Comparison of ENCODE assay signal across 22 mouse cellular contexts in genomic region chrX:48203763-48204162, GRCm38 (mm10). TPM values are rescaled to one million over a fixed set of nuclear protein-coding genes. Genes with fewer than 3 reads are reported as not detected.
DNase-seq lines count a peak whose midpoint lies in the region; ATAC-seq and TF ChIP-seq lines count a peak whose summit lies in the region.
"Had no signal": no experiment of that assay in that cellular context is flagged by ENCODE, and none has a peak within 500 bp of the region (broad histone marks: within the 10 kb centered on the region; RNA-seq: fewer than 3 reads in every experiment).

No protein-coding gene starts in this region.

- peak overlapping the region; percentile 38 for H3K4me2 ChIP-seq in intestine, postnatal 0 days (replicated peaks; ENCODE audit: low read depth)
- H3K4me2 ChIP-seq: forebrain, embryonic 13.5 days; hindbrain, embryonic 15.5 days; liver, embryonic 13.5 days; midbrain, embryonic 11.5 days; neural tube, embryonic 15.5 days had no signal

- no peak for TF ChIP-seq POLR2A in kidney, adult 2 months (IDR thresholded peaks at IDR 0.05; ENCODE audit: low read depth, low read length)

- H3K4me1 ChIP-seq in kidney, adult 2 months (ENCODE audit: control insufficient read depth, insufficient read depth, low read length): peaks cover 3% of the 10 kb centered on the region; the same call in 1 of the 2 replicates
- no peaks in the 10 kb centered on the region for H3K4me1 ChIP-seq in intestine, postnatal 0 days (replicated peaks; ENCODE audit: control insufficient read depth, insufficient read depth, low read length)
- H3K4me1 ChIP-seq: heart, embryonic 10.5 days had no signal

- no peaks in the 10 kb centered on the region; the same call in 1 of the 2 replicates for H3K36me3 ChIP-seq in kidney, adult 2 months (ENCODE audit: control insufficient read depth, insufficient read depth, low read length)
- H3K36me3 ChIP-seq in intestine, postnatal 0 days (ENCODE audit: control insufficient read depth, insufficient read depth): peaks cover 4% of the 10 kb centered on the region; the same call in 1 of the 2 replicates
- H3K36me3 ChIP-seq: heart, embryonic 10.5 days; hindbrain, embryonic 15.5 days; liver, embryonic 13.5 days; neural tube, embryonic 15.5 days had no signal

- no peak overlapping the region for H3K9ac ChIP-seq in intestine, postnatal 0 days (ENCODE audit: low read depth, low read length)
- H3K9ac ChIP-seq: forebrain, embryonic 13.5 days; hindbrain, embryonic 15.5 days; liver, embryonic 13.5 days; neural tube, embryonic 15.5 days had no signal

- no peak for DNase-seq in kidney, adult 2 months
- DNase-seq in kidney, adult 18-20 months: no peak
- peak; percentile 74 for DNase-seq in brain, adult 2 months (ENCODE audit: low read depth, low spot score)
- DNase-seq in cerebellum, adult 9-10 months: peak; percentile 64
- no peak for DNase-seq in spleen, postnatal 4 days (ENCODE audit: low spot score in 2 of 2)
- no peak for DNase-seq in gastrocnemius, adult 18-20 months (ENCODE audit: low spot score)
- DNase-seq: embryo, embryonic 11 days; kidney, postnatal 10 days; liver, embryonic 13.5 days; right cerebral cortex, adult 18-20 months; right cerebral cortex, postnatal 4 days; thymus, adult 18-20 months; thymus, postnatal 36 days had no signal

- no peak for ATAC-seq in intestine, postnatal 0 days
- no peak for ATAC-seq in granulocyte monocyte progenitor cell, adult 5-6 weeks (replicated peaks; ENCODE audit: poor library complexity, severe bottlenecking)
- ATAC-seq: forebrain, embryonic 13.5 days had no signal

- no peak for TF ChIP-seq CTCF in kidney, adult 2 months (conservative IDR thresholded peaks at IDR 0.05; ENCODE audit: insufficient read depth, insufficient read length, low read depth, low read length)
- TF ChIP-seq CTCF in intestine, postnatal 0 days (IDR thresholded peaks at IDR 0.05; ENCODE audit: low read depth): no peak

- 0 out of 2 replicates have a peak overlapping the region, but pooled peaks have one; percentile 6 for H3K27ac ChIP-seq in kidney, adult 2 months (ENCODE audit: insufficient read depth, low read depth, low read length)
- H3K27ac ChIP-seq in intestine, postnatal 0 days (ENCODE audit: low read depth, low read length): no peak overlapping the region
- H3K27ac ChIP-seq: forebrain, embryonic 13.5 days; heart, embryonic 10.5 days; hindbrain, embryonic 15.5 days; left cerebral cortex, adult 2 months; limb, embryonic 10.5 days; liver, embryonic 13.5 days; neural tube, embryonic 15.5 days had no signal

- no peaks in the 10 kb centered on the region for H3K9me3 ChIP-seq in intestine, postnatal 0 days (ENCODE audit: control insufficient read depth)
- H3K9me3 ChIP-seq: forebrain, embryonic 13.5 days; heart, embryonic 10.5 days; hindbrain, embryonic 15.5 days; limb, embryonic 10.5 days; liver, embryonic 13.5 days; neural tube, embryonic 15.5 days had no signal

- H3K4me3 ChIP-seq in kidney, adult 2 months (ENCODE audit: insufficient read depth, low read depth, low read length): no peak overlapping the region
- H3K4me3 ChIP-seq in intestine, postnatal 0 days (ENCODE audit: low read depth, low read length): no peak overlapping the region
- H3K4me3 ChIP-seq: forebrain, embryonic 13.5 days; heart, embryonic 10.5 days; hindbrain, embryonic 15.5 days; left cerebral cortex, adult 2 months; limb, embryonic 10.5 days; liver, embryonic 13.5 days; neural tube, embryonic 15.5 days had no signal

- H3K27me3 ChIP-seq in kidney, adult 2 months (replicated peaks; ENCODE audit: control insufficient read depth, insufficient read depth, low read length): no peaks in the 10 kb centered on the region
- H3K27me3 ChIP-seq in intestine, postnatal 0 days (replicated peaks; ENCODE audit: control insufficient read depth, insufficient read depth, low read length): no peaks in the 10 kb centered on the region
- H3K27me3 ChIP-seq: forebrain, embryonic 13.5 days; hindbrain, embryonic 15.5 days; liver, embryonic 13.5 days; neural tube, embryonic 15.5 days had no signal

- WGBS in kidney, adult 2 months: 74% methylated on average over 7 of the region's 7 CpGs
- WGBS in intestine, postnatal 0 days: 73% methylated on average over 7 of the region's 7 CpGs

RNA-seq across cellular contexts. Expression of gene Zdhhc9, which starts 4.9 kb away (rescaled TPM):
- 75.7 and 77.0 TPM in 2 replicates for polyA plus RNA-seq in kidney, adult 2 months (2012; rRNA removed)
- polyA plus RNA-seq in intestine, postnatal 0 days (2015; fragmentation: Nextera tagmentation; extraction: Ambion mirVana): 11.7 and 14.9 TPM in 2 replicates
- total RNA-seq in gastrocnemius, adult 18-20 months (2021): 1 to 10 TPM; 7.9 to 8.8 TPM
- total RNA-seq in granulocyte monocyte progenitor cell, adult 5-6 weeks (2014; fragmentation: Nextera tagmentation): 22.9 and 26.2 TPM in 2 replicates
- 5.6 and 8.3 TPM in 2 replicates for total RNA-seq in granulocyte monocyte progenitor cell, adult 5-6 weeks (2017)

RNA-seq across cellular contexts. Expression of gene Utp14a, which starts 52.9 kb away (rescaled TPM):
- 1.6 and 2.4 TPM in 2 replicates for polyA plus RNA-seq in kidney, adult 2 months (2012; rRNA removed)
- polyA plus RNA-seq in intestine, postnatal 0 days (2015; fragmentation: Nextera tagmentation; extraction: Ambion mirVana): 8.4 and 9.5 TPM in 2 replicates
- 10 to 100 TPM; 12.6 to 13.6 TPM for total RNA-seq in gastrocnemius, adult 18-20 months (2021)
- total RNA-seq in granulocyte monocyte progenitor cell, adult 5-6 weeks (2014; fragmentation: Nextera tagmentation): 39.7 and 45.3 TPM in 2 replicates
- total RNA-seq in granulocyte monocyte progenitor cell, adult 5-6 weeks (2017): 91.9 and 95.0 TPM in 2 replicates

RNA-seq across cellular contexts. Expression of gene Sash3, which starts 57.5 kb away (rescaled TPM):
- polyA plus RNA-seq in kidney, adult 2 months (2012; rRNA removed): 1.5 and 6.8 TPM in 2 replicates
- 1.5 and 2.1 TPM in 2 replicates for polyA plus RNA-seq in intestine, postnatal 0 days (2015; fragmentation: Nextera tagmentation; extraction: Ambion mirVana)
- total RNA-seq in gastrocnemius, adult 18-20 months (2021): under 1 TPM; 0.11 to 0.31 TPM
- total RNA-seq in granulocyte monocyte progenitor cell, adult 5-6 weeks (2014; fragmentation: Nextera tagmentation): 58.7 and 63.8 TPM in 2 replicates
- total RNA-seq in granulocyte monocyte progenitor cell, adult 5-6 weeks (2017): 74.4 and 84.7 TPM in 2 replicates

Comparison
In these comparisons a context has a peak if more than half of its experiments do, and no peak if none do; other contexts are left out.
1. DNase-seq: peak in brain, adult 2 months (single experiment) and cerebellum, adult 9-10 months (single experiment); none in kidney, adult 2 months (single experiment), kidney, adult 18-20 months (single experiment), spleen, postnatal 4 days (0 of 2) and gastrocnemius, adult 18-20 months (single experiment).
2. RNA of gene Sash3, which starts 57.5 kb away (total RNA-seq): 58.7 to 84.7 TPM in granulocyte monocyte progenitor cell, adult 5-6 weeks; 0.11 to 0.31 TPM in gastrocnemius, adult 18-20 months; every median in the first group is over 10 times any median in the second.